ENCODE assay signal across 17 mouse cellular contexts in genomic region chr6:8399710-8400109, GRCm38 (mm10).
"Had no signal": no experiment of that assay in that cellular context is flagged by ENCODE, and none has a peak within 500 bp of the region (broad histone marks: within the 10 kb centered on the region; RNA-seq: fewer than 3 reads in every experiment).

No protein-coding gene starts in this region.

- H3K4me3 ChIP-seq: lung, embryonic 15.5 days; megakaryocyte, embryonic 14.5 days; midbrain, embryonic 13.5 days; midbrain, embryonic 15.5 days; neural tube, embryonic 12.5 days; stomach, embryonic 15.5 days had no signal

- H3K4me1 ChIP-seq: megakaryocyte, embryonic 14.5 days; stomach, embryonic 15.5 days had no signal

- H3K27ac ChIP-seq: lung, embryonic 15.5 days; macrophage; midbrain, embryonic 13.5 days; midbrain, embryonic 15.5 days; neural tube, embryonic 12.5 days; stomach, embryonic 15.5 days; stomach, postnatal 0 days had no signal

- H3K9me3 ChIP-seq: lung, embryonic 15.5 days; megakaryocyte, embryonic 14.5 days; midbrain, embryonic 13.5 days; midbrain, embryonic 15.5 days; neural tube, embryonic 12.5 days; stomach, embryonic 15.5 days had no signal

- DNase-seq: lung, adult 2 months; lung, postnatal 14 days; lung, postnatal 36 days; right cerebral cortex, postnatal 14 days; thymus, adult 2 months; thymus, postnatal 25 days; thymus, postnatal 4 days had no signal

- H3K36me3 ChIP-seq: lung, embryonic 15.5 days; midbrain, embryonic 15.5 days; neural tube, embryonic 12.5 days; stomach, embryonic 15.5 days had no signal

- H3K27me3 ChIP-seq: lung, embryonic 15.5 days; megakaryocyte, embryonic 14.5 days; midbrain, embryonic 13.5 days; midbrain, embryonic 15.5 days; neural tube, embryonic 12.5 days; stomach, embryonic 15.5 days had no signal

- H3K9ac ChIP-seq: lung, embryonic 15.5 days; midbrain, embryonic 13.5 days; midbrain, embryonic 15.5 days; neural tube, embryonic 12.5 days; stomach, embryonic 15.5 days had no signal

- H3K4me2 ChIP-seq: lung, embryonic 15.5 days; midbrain, embryonic 11.5 days; midbrain, embryonic 13.5 days; midbrain, embryonic 15.5 days; neural tube, embryonic 12.5 days; stomach, embryonic 15.5 days had no signal

- ATAC-seq: lung, postnatal 0 days; midbrain, embryonic 13.5 days; midbrain, embryonic 15.5 days had no signal
